Mouse (Mus musculus): ENCODE data around the gene Epc2.

Epc2 gene

GRCm38 (mm10) chr2:49570778-49571101, 119.5 kb downstream of the Epc2 start:
- no peak for DNase-seq (ENCODE audit: low spot score)

- no peak for DNase-seq (ENCODE audit: low spot score)
Observed at GRCm38 (mm10) chr2:49571159-49571920, 120.1 kb downstream of the Epc2 start.

- DNase-seq (ENCODE audit: low spot score): no peak
Observed at GRCm38 (mm10) chr2:49572111-49572642, 120.9 kb downstream of the Epc2 start.

- no peak for DNase-seq (ENCODE audit: low spot score)
Observed at GRCm38 (mm10) chr2:49572684-49573083, 121.4 kb downstream of the Epc2 start.

GRCm38 (mm10) chr2:49573282-49573681, 122.0 kb downstream of the Epc2 start:
- DNase-seq (ENCODE audit: low spot score): no peak

- DNase-seq (ENCODE audit: low spot score): no peak
Observed at GRCm38 (mm10) chr2:49580585-49580984, 129.3 kb downstream of the Epc2 start.

DNA sequence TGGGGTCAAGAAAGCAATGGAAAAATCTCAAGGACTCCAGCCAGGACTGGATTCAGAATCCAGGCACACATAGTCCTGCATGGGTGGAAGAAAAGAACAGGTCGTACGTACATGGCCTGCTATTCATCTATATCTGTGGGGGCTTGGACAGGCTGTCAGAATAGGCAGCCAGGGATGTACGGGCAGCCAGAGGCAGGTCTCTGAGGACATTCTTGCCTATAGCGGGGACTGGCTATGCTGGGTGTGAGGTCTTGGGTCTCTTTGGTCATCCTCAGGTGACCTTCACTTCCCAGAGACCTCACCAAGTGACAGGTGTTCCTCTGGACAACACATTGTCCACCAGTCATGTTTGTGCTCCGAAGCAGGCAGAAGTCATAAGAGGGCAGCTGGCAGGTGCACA, 131.3 kb downstream of the Epc2 start:
- no peak for DNase-seq (ENCODE audit: low spot score)

DNA sequence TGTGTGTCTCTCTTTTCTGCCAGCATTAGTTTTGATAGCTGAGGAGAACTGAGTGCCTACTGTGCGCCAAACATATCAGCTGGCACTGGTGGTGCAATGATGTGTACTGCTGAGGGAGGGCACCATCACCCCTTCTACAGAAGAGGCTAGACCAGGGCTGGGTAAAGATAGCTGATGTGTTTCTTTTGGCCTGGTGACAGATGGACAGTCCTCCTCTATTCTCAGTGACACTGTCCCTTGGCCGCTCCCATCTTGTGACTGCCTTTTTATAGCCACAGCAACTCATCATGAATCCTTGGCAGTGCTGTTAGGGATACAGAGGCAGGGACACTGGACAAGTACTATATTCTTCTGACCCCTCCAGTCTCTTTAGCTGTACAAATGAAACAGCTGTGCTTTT, 132.0 kb downstream of the Epc2 start:
- no peak for DNase-seq (ENCODE audit: low spot score)

DNA sequence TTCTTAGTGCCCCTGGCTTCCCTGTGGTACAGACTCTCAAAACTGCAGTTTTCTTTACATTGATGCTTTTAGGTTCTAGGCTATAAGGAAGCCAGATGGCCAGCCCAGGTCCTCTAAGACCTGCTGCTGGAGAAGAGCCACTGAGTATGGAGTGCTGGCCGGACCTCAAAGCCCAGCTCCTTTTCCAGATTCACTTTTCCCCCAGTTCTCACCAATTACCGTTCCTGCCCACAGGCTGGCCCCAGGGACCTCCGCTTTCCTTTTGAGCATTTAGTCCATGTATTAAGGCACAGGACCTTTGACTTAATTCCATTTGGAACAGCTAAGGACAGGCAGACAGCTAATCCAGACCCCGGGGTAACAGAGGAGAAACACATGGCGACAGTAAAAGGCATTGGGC, 139.2 kb downstream of the Epc2 start:
- DNase-seq (ENCODE audit: low spot score): no peak

DNA sequence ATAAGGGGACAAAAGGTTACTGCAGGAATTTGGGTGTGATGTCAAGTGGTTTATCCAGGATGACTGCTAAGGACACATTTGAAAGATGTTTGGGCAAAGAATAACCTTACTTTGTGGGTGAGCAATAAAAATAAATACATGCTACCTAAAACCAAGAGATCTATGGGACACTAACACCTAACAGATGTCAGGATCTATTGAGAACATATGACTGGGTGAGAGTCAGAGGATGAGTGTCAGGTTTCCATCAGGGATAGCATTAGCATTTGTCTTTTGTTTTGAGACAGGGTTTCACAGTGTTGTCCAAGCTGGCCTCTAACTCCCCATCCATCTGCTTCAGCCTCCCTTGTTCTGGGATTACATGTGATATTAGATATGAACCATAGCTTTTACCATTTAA, 141.6 kb downstream of the Epc2 start:
- no peak for DNase-seq (ENCODE audit: low spot score)

- DNase-seq (ENCODE audit: low spot score): no peak
Observed at GRCm38 (mm10) chr2:49594886-49595285, 143.6 kb downstream of the Epc2 start.

GRCm38 (mm10) chr2:49596318-49596717, 145.0 kb downstream of the Epc2 start:
- DNase-seq (ENCODE audit: low spot score): no peak

GRCm38 (mm10) chr2:49600021-49600681, 148.9 kb downstream of the Epc2 start:
- DNase-seq (ENCODE audit: low spot score): no peak
